Mouse (Mus musculus) heart, postnatal 0 days (tissue): ENCODE measurements at regions not wholly inside any gene's neighbourhood (a gene's known extent, or its start where the extent isn't known, plus 50 kb on each side); places are given as distances from the start of the nearest gene placed in this dataset.

Experiments
- ATAC-seq: fragments of 200-750 bp; cut with Nextera tagmentation; 2 replicates; pipeline ENCODE4 v1.8.0; 2017; ENCODE audit warnings: low read depth, moderate number of reproducible peaks, moderate library complexity; ENCODE audit not compliant: insufficient read depth
- DNase-seq: peaks from one replicate; pipeline ENCODE4 v3.0.0-alpha.2; 2016; ENCODE audit warnings: low spot score
- H3K27ac ChIP-seq: fragments of 300-500 bp; sonication (generic); 2 replicates; pipeline ENCODE4 v1.5.1; 2014; ENCODE audit warnings: low read depth, mild to moderate bottlenecking
- H3K27me3 ChIP-seq: fragments of 300-500 bp; sonication (generic); 2 replicates; pipeline ENCODE4 v1.6.1; 2014; ENCODE audit warnings: low read length, mixed read lengths; ENCODE audit not compliant: control insufficient read depth, insufficient read depth
- H3K36me3 ChIP-seq: fragments of 300-500 bp; sonication (generic); replicated peaks from 2 replicates; pipeline ENCODE4 v1.6.1; 2014; ENCODE audit warnings: low read length, mixed read lengths; ENCODE audit not compliant: control insufficient read depth, insufficient read depth
- H3K4me1 ChIP-seq: fragments of 300-500 bp; sonication (generic); 2 replicates; pipeline ENCODE4 v1.6.1; 2014; ENCODE audit warnings: antibody characterized with exemption; ENCODE audit not compliant: control insufficient read depth, insufficient read depth
- H3K4me2 ChIP-seq: fragments of 300-500 bp; sonication (generic); 2 replicates; pipeline ENCODE4 v1.6.1; 2014; ENCODE audit warnings: low read depth, mild to moderate bottlenecking, low read length, moderate library complexity
- H3K4me3 ChIP-seq: fragments of 300-500 bp; sonication (generic); 2 replicates; pipeline ENCODE4 v1.5.1; 2014; ENCODE audit warnings: low read depth, low read length
- H3K9ac ChIP-seq: fragments of 300-500 bp; sonication (generic); replicated peaks from 2 replicates; pipeline ENCODE4 v1.6.1; 2014; ENCODE audit warnings: low read depth, low read length, mixed read lengths
- H3K9me3 ChIP-seq: fragments of 300-500 bp; sonication (generic); replicated peaks from 2 replicates; pipeline ENCODE4 v1.6.1; 2016; ENCODE audit warnings: low read length; ENCODE audit not compliant: control insufficient read depth
- CTCF ChIP-seq: IDR thresholded peaks from 2 replicates; pipeline ENCODE4 v1.5.1; 2016; ENCODE audit warnings: antibody characterized with exemption, control low read depth, low read depth
- EP300 ChIP-seq: IDR thresholded peaks from 2 replicates; pipeline ENCODE4 v1.6.1; 2016; ENCODE audit warnings: antibody characterized with exemption, low read depth
- WGBS: fragments of 180-500 bp; shearing (Covaris S2); extraction: QIAGEN DNeasy Blood & Tissue Kit; methylation state at CpG from one replicate; pipeline ENCODE4 v1.1.7; 2014; 5-methylcytosine and 5-hydroxymethylcytosine counted together

- Histone ChIP-seq H3K4me1 (no peaks in the 10 kb centered on the region), H3K9me3 (no peaks in the 10 kb centered on the region), H3K27ac (no peak overlapping the region), H3K9ac (no peak overlapping the region), H3K4me3 (no peak overlapping the region), H3K4me2 (no peak overlapping the region), H3K36me3 (no peaks in the 10 kb centered on the region), H3K27me3 (no peaks in the 10 kb centered on the region)
- WGBS: 38% methylated on average over 1 of the region's 1 CpGs
- DNase-seq (no peak), ATAC-seq (no peak)
- no peak for TF ChIP-seq CTCF
- TF ChIP-seq EP300: no peak
Measured at GRCm38 (mm10) chr14:13192746-13193145, 91.8 kb upstream of the Synpr start.

- no peak for ATAC-seq
- WGBS: 66% methylated on average over 3 of the region's 3 CpGs
Measured at GRCm38 (mm10) chr14:13197330-13197892, 87.2 kb upstream of the Synpr start.

GRCm38 (mm10) chr14:13198491-13198890 is 86.1 kb upstream of the Synpr start:
- DNase-seq (peak; percentile 24), ATAC-seq (no peak)
- Histone ChIP-seq H3K4me3 (no peak overlapping the region), H3K9me3 (no peaks in the 10 kb centered on the region), H3K27me3 (no peaks in the 10 kb centered on the region), H3K27ac (no peak overlapping the region), H3K9ac (no peak overlapping the region), H3K36me3 (no peaks in the 10 kb centered on the region), H3K4me2 (no peak overlapping the region), H3K4me1 (no peaks in the 10 kb centered on the region)
- no peak for TF ChIP-seq EP300
- peak; percentile 58 for TF ChIP-seq CTCF
- 15% methylated on average over 1 of the region's 1 CpGs for WGBS

More at GRCm38 (mm10) chr14:13197330-13197892, 87.2 kb upstream of the Synpr start:
- H3K9me3 ChIP-seq: no peaks in the 10 kb centered on the region
- H3K4me3 ChIP-seq: no peak overlapping the region
- no peak for DNase-seq
- H3K27me3 ChIP-seq: no peaks in the 10 kb centered on the region
- H3K4me2 ChIP-seq: no peak overlapping the region
- no peaks in the 10 kb centered on the region for H3K4me1 ChIP-seq
- TF ChIP-seq EP300: no peak
- no peak for TF ChIP-seq CTCF
- no peak overlapping the region for H3K27ac ChIP-seq
- no peak overlapping the region for H3K9ac ChIP-seq
- no peaks in the 10 kb centered on the region for H3K36me3 ChIP-seq

- WGBS: 74% methylated on average over 1 of the region's 1 CpGs
- H3K4me1 ChIP-seq: no peaks in the 10 kb centered on the region
- H3K36me3 ChIP-seq: no peaks in the 10 kb centered on the region
- no peaks in the 10 kb centered on the region for H3K9me3 ChIP-seq
- no peak overlapping the region for H3K27ac ChIP-seq
- ATAC-seq (no peak), DNase-seq (no peak)
- no peak overlapping the region for H3K4me3 ChIP-seq
- TF ChIP-seq CTCF: no peak
- H3K27me3 ChIP-seq: no peaks in the 10 kb centered on the region
- H3K4me2 ChIP-seq: no peak overlapping the region
- H3K9ac ChIP-seq: no peak overlapping the region
Measured at GRCm38 (mm10) chr14:13212658-13213057, 71.9 kb upstream of the Synpr start.
